Mouse (Mus musculus) liver, embryonic 15.5 days (tissue): ENCODE measurements around the gene Gli2. TPM values are rescaled to one million over a fixed set of nuclear protein-coding genes. Genes with fewer than 3 reads are reported as not detected.

Experiments used
- ATAC-seq: fragments of 200-750 bp; cut with Nextera tagmentation; 2 replicates; pipeline ENCODE4 v1.8.0; 2017; ENCODE audit warnings: moderate number of reproducible peaks, mild to moderate bottlenecking, moderate library complexity; ENCODE audit not compliant: insufficient read depth
- H3K27ac ChIP-seq: fragments of 300-500 bp; sonication (generic); replicated peaks from 2 replicates; pipeline ENCODE4 v1.5.1; 2015; ENCODE audit warnings: mild to moderate bottlenecking, inconsistent platforms
- H3K27me3 ChIP-seq: fragments of 300-500 bp; sonication (generic); 2 replicates; pipeline ENCODE4 v1.6.1; 2015; ENCODE audit warnings: mild to moderate bottlenecking, inconsistent platforms
- H3K36me3 ChIP-seq: fragments of 300-500 bp; sonication (generic); replicated peaks from 2 replicates; pipeline ENCODE4 v1.6.1; 2015; ENCODE audit warnings: moderate library complexity, mild to moderate bottlenecking, inconsistent platforms
- H3K4me1 ChIP-seq: fragments of 300-500 bp; sonication (generic); replicated peaks from 2 replicates; pipeline ENCODE4 v1.6.1; 2015; ENCODE audit warnings: inconsistent platforms
- H3K4me2 ChIP-seq: fragments of 300-500 bp; sonication (generic); 2 replicates; pipeline ENCODE4 v1.6.1; 2015; ENCODE audit warnings: moderate library complexity, mild to moderate bottlenecking, inconsistent platforms
- H3K4me3 ChIP-seq: fragments of 300-500 bp; sonication (generic); replicated peaks from 2 replicates; pipeline ENCODE4 v1.5.1; 2015; ENCODE audit warnings: mild to moderate bottlenecking, inconsistent platforms
- H3K9ac ChIP-seq: fragments of 300-500 bp; sonication (generic); 2 replicates; pipeline ENCODE4 v1.6.1; 2015; ENCODE audit warnings: moderate library complexity, mild to moderate bottlenecking, inconsistent platforms
- H3K9me3 ChIP-seq: fragments of 300-500 bp; sonication (generic); replicated peaks from 2 replicates; pipeline ENCODE4 v1.6.1; 2016; ENCODE audit warnings: inconsistent platforms
- WGBS: fragments of 180-500 bp; shearing (Covaris S2); methylation state at CpG from one replicate; pipeline ENCODE4 v1.1.7; 2015; ENCODE audit warnings: mixed read lengths; ENCODE audit not compliant: insufficient replicate concordance; 5-methylcytosine and 5-hydroxymethylcytosine counted together
- polyA plus RNA-seq: library from polyadenylated mRNA; unstranded; fragments of >200 nt; fragmentation: Nextera tagmentation; extraction: Ambion mirVana; gene quantifications from 2 replicates; pipeline ENCODE4 v1.2.1, GENCODE M21; 2015

Gene Gli2
- polyA plus RNA-seq, 1 experiment from 2014 or later = 0.35 TPM

- ATAC-seq = no peak
- 40% methylated on average over 3 of the region's 3 CpGs for WGBS
- Histone ChIP-seq H3K36me3 (no peaks in the 10 kb centered on the region), H3K27me3 (no peaks in the 10 kb centered on the region), H3K9ac (no peak overlapping the region), H3K9me3 (no peaks in the 10 kb centered on the region), H3K4me1 (no peaks in the 10 kb centered on the region), H3K27ac (no peak overlapping the region), H3K4me2 (no peak overlapping the region), H3K4me3 (no peak overlapping the region)
These were observed 86.1 kb downstream of the Gli2 start for GRCm38 (mm10) chr1:118967281-118967680.

GRCm38 (mm10) chr1:118958644-118959043 lies 94.8 kb downstream of the Gli2 start:
- H3K9me3 ChIP-seq = no peaks in the 10 kb centered on the region
- no peak overlapping the region for H3K4me3 ChIP-seq
- no peaks in the 10 kb centered on the region for H3K4me1 ChIP-seq
- H3K36me3 ChIP-seq = no peaks in the 10 kb centered on the region
- no peaks in the 10 kb centered on the region for H3K27me3 ChIP-seq
- ATAC-seq = no peak
- no peak overlapping the region for H3K9ac ChIP-seq
- 53% methylated on average over 7 of the region's 7 CpGs for WGBS
- no peak overlapping the region for H3K4me2 ChIP-seq
- no peak overlapping the region for H3K27ac ChIP-seq

- no peaks in the 10 kb centered on the region for H3K9me3 ChIP-seq
- no peaks in the 10 kb centered on the region for H3K36me3 ChIP-seq
- 86% methylated on average over 11 of the region's 11 CpGs for WGBS
- no peak overlapping the region for H3K4me3 ChIP-seq
- no peak overlapping the region for H3K4me2 ChIP-seq
- no peak overlapping the region for H3K9ac ChIP-seq
- ATAC-seq = no peak
- H3K4me1 ChIP-seq = no peaks in the 10 kb centered on the region
- no peaks in the 10 kb centered on the region for H3K27me3 ChIP-seq
- H3K27ac ChIP-seq = no peak overlapping the region
These were observed 97.6 kb downstream of the Gli2 start for GRCm38 (mm10) chr1:118955791-118956190.

- Histone ChIP-seq H3K9ac (no peak overlapping the region), H3K27ac (no peak overlapping the region), H3K4me3 (no peak overlapping the region), H3K36me3 (no peaks in the 10 kb centered on the region), H3K4me1 (no peaks in the 10 kb centered on the region), H3K27me3 (no peaks in the 10 kb centered on the region), H3K4me2 (no peak overlapping the region), H3K9me3 (no peaks in the 10 kb centered on the region)
- ATAC-seq = no peak
- 54% methylated on average over 10 of the region's 10 CpGs for WGBS
These were observed 98.8 kb downstream of the Gli2 start for GRCm38 (mm10) chr1:118954434-118955301.

- H3K9ac ChIP-seq = no peak overlapping the region
- no peak overlapping the region for H3K27ac ChIP-seq
- H3K4me3 ChIP-seq = no peak overlapping the region
- WGBS = 53% methylated on average over 3 of the region's 3 CpGs
- H3K4me2 ChIP-seq = no peak overlapping the region
- no peaks in the 10 kb centered on the region for H3K9me3 ChIP-seq
- no peak for ATAC-seq
- no peaks in the 10 kb centered on the region for H3K4me1 ChIP-seq
- no peaks in the 10 kb centered on the region for H3K27me3 ChIP-seq
- no peaks in the 10 kb centered on the region for H3K36me3 ChIP-seq
These were observed 100.4 kb downstream of the Gli2 start for GRCm38 (mm10) chr1:118953031-118953430.

GRCm38 (mm10) chr1:118952318-118952717 lies 101.1 kb downstream of the Gli2 start:
- Histone ChIP-seq H3K27ac (no peak overlapping the region), H3K9ac (no peak overlapping the region), H3K4me1 (no peaks in the 10 kb centered on the region), H3K9me3 (no peaks in the 10 kb centered on the region), H3K4me3 (no peak overlapping the region), H3K36me3 (no peaks in the 10 kb centered on the region), H3K27me3 (no peaks in the 10 kb centered on the region), H3K4me2 (no peak overlapping the region)
- ATAC-seq = no peak
- WGBS = 55% methylated on average over 5 of the region's 5 CpGs

- ATAC-seq = no peak
- no peaks in the 10 kb centered on the region for H3K4me1 ChIP-seq
These were observed 105.0 kb downstream of the Gli2 start for GRCm38 (mm10) chr1:118948407-118948806.

GRCm38 (mm10) chr1:118947221-118947620 lies 106.2 kb downstream of the Gli2 start:
- Histone ChIP-seq H3K36me3 (no peaks in the 10 kb centered on the region), H3K27me3 (no peaks in the 10 kb centered on the region), H3K9ac (no peak overlapping the region), H3K27ac (no peak overlapping the region), H3K9me3 (no peaks in the 10 kb centered on the region), H3K4me3 (no peak overlapping the region), H3K4me1 (no peaks in the 10 kb centered on the region), H3K4me2 (no peak overlapping the region)
- ATAC-seq = no peak
- 62% methylated on average over 4 of the region's 4 CpGs for WGBS

More at GRCm38 (mm10) chr1:118948407-118948806, 105.0 kb downstream of the Gli2 start:
- Histone ChIP-seq H3K9me3 (no peaks in the 10 kb centered on the region), H3K36me3 (no peaks in the 10 kb centered on the region), H3K4me3 (no peak overlapping the region), H3K27me3 (no peaks in the 10 kb centered on the region), H3K9ac (no peak overlapping the region), H3K4me2 (no peak overlapping the region), H3K27ac (no peak overlapping the region)
- WGBS = 54% methylated on average over 2 of the region's 2 CpGs

- Histone ChIP-seq H3K4me2 (no peak overlapping the region), H3K4me1 (no peaks in the 10 kb centered on the region), H3K27ac (no peak overlapping the region), H3K27me3 (no peaks in the 10 kb centered on the region), H3K4me3 (no peak overlapping the region), H3K36me3 (no peaks in the 10 kb centered on the region), H3K9ac (no peak overlapping the region), H3K9me3 (no peaks in the 10 kb centered on the region)
- ATAC-seq = no peak
- 69% methylated on average over 8 of the region's 8 CpGs for WGBS
These were observed 112.1 kb downstream of the Gli2 start for GRCm38 (mm10) chr1:118941336-118941735.

- Histone ChIP-seq H3K9ac (no peak overlapping the region), H3K27me3 (no peaks in the 10 kb centered on the region), H3K4me3 (no peak overlapping the region), H3K27ac (no peak overlapping the region), H3K4me1 (no peaks in the 10 kb centered on the region), H3K4me2 (no peak overlapping the region), H3K9me3 (no peaks in the 10 kb centered on the region), H3K36me3 (no peaks in the 10 kb centered on the region)
- 44% methylated on average over 5 of the region's 5 CpGs for WGBS
- no peak for ATAC-seq
These were observed 113.1 kb downstream of the Gli2 start for GRCm38 (mm10) chr1:118940269-118940840.

GRCm38 (mm10) chr1:118938206-118938605 lies 115.2 kb downstream of the Gli2 start:
- Histone ChIP-seq H3K9ac (no peak overlapping the region), H3K4me3 (no peak overlapping the region), H3K36me3 (no peaks in the 10 kb centered on the region), H3K27me3 (no peaks in the 10 kb centered on the region), H3K4me2 (no peak overlapping the region), H3K4me1 (no peaks in the 10 kb centered on the region), H3K27ac (no peak overlapping the region), H3K9me3 (no peaks in the 10 kb centered on the region)
- no peak for ATAC-seq
- WGBS = 43% methylated on average over 4 of the region's 4 CpGs
